Mouse (Mus musculus) embryonic fibroblast, embryonic 13.5 days (primary cell): ENCODE data around the gene Osbpl8. TPM values are rescaled to one million over a fixed set of nuclear protein-coding genes. Genes with fewer than 3 reads are reported as not detected.

Experiments used
- H3K27ac ChIP-seq: 2 replicates; pipeline ENCODE4 v1.5.1; 2012; ENCODE audit warnings: low read length, control low read depth, inconsistent platforms; ENCODE audit not compliant: insufficient read depth
- H3K4me1 ChIP-seq: 2 replicates; pipeline ENCODE4 v1.6.1; 2011; ENCODE audit warnings: low read length; ENCODE audit not compliant: control insufficient read depth, insufficient read depth
- H3K4me3 ChIP-seq: 2 replicates; pipeline ENCODE4 v1.5.1; 2011; ENCODE audit warnings: mild to moderate bottlenecking, control low read depth, low read length; ENCODE audit not compliant: insufficient read depth
- CTCF ChIP-seq: IDR thresholded peaks from 2 replicates; pipeline ENCODE4 v1.5.1; 2011; ENCODE audit warnings: mild to moderate bottlenecking, control low read depth, low read length, moderate library complexity, borderline replicate concordance; ENCODE audit not compliant: insufficient read depth
- POLR2A ChIP-seq: IDR thresholded peaks from 2 replicates; pipeline ENCODE4 v1.6.1; 2011; ENCODE audit warnings: low read depth, mild to moderate bottlenecking, control low read depth, low read length, moderate library complexity
- polyA plus RNA-seq: library from polyadenylated mRNA; stranded (reverse); fragments of >200 nt; gene quantifications from 2 replicates; pipeline ENCODE4 v1.2.4, GENCODE M21; 2011; ENCODE audit warnings: low read depth; ENCODE audit not compliant: missing spikeins, insufficient read length

Gene Osbpl8
- polyA plus RNA-seq, 1 experiment: 24.8 TPM

GRCm38 (mm10) chr10:111301041-111301440 is 136.5 kb downstream of the Osbpl8 start:
- TF ChIP-seq CTCF: no peak
- TF ChIP-seq POLR2A: no peak
- Histone ChIP-seq H3K4me3 (no peak overlapping the region), H3K27ac (no peak overlapping the region), H3K4me1 (no peaks in the 10 kb centered on the region)

GRCm38 (mm10) chr10:111302486-111302885 is 137.9 kb downstream of the Osbpl8 start:
- TF ChIP-seq POLR2A (no peak), CTCF (no peak)
- Histone ChIP-seq H3K27ac (no peak overlapping the region), H3K4me1 (no peaks in the 10 kb centered on the region), H3K4me3 (no peak overlapping the region)

DNA sequence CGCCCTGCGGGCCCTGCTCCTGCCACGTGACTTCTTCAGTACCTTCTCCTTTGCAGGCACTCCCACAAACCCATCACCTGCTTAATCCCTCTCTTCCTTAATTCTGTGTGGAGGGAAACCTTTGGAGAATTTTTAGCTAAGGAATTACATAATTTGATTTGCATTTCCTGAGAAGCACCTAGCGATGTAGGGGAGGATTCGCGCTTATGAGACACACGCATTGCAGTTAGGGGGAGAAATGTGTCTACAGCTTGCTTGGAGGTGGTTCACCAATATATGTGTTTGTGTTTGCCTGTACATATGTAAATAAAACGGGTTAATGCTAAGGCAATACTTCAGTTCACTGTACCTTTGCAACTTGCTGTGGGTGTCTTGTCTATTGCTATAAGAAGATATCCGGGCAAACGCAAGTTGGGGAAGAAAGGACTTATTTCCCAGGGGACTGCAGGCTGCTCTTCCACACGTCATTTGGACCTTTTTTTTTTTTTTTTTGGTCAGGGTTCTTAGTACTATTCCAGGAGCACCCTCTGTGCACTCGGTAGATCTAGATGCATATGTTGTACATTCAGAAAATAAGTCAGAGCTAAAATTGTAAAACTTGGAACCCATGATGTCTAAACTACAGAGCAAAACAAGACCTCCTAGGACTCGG is 144.4 kb downstream of the Osbpl8 start:
- TF ChIP-seq CTCF (no peak), POLR2A (no peak)
- no peaks in the 10 kb centered on the region for H3K4me1 ChIP-seq

DNA sequence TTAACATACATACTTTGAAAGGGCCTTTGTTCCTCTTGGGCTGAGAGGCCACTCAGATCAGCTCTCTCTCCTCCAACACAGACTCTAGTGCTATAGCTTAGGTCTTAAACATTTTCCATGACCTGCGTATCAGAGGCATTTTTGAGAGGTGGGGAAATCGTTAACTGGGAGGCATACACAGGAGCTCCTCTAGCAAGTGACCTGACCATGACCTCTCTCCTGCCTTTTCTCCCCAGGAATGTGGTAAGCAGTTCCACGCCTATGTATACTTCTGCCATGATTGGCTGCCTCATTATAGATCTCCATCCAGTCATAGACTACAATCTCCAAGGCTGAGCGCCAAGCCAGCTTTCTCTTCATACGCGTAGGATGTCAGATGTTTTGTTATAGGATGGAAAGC is 148.7 kb downstream of the Osbpl8 start:
- Histone ChIP-seq H3K4me1 (no peaks in the 10 kb centered on the region), H3K4me3 (no peak overlapping the region), H3K27ac (no peak overlapping the region)
- no peak for TF ChIP-seq POLR2A
- TF ChIP-seq CTCF: no peak

More for the DNA sequence above, 144.4 kb downstream of the Osbpl8 start:
- H3K27ac ChIP-seq: no peak overlapping the region
- no peak overlapping the region for H3K4me3 ChIP-seq

DNA sequence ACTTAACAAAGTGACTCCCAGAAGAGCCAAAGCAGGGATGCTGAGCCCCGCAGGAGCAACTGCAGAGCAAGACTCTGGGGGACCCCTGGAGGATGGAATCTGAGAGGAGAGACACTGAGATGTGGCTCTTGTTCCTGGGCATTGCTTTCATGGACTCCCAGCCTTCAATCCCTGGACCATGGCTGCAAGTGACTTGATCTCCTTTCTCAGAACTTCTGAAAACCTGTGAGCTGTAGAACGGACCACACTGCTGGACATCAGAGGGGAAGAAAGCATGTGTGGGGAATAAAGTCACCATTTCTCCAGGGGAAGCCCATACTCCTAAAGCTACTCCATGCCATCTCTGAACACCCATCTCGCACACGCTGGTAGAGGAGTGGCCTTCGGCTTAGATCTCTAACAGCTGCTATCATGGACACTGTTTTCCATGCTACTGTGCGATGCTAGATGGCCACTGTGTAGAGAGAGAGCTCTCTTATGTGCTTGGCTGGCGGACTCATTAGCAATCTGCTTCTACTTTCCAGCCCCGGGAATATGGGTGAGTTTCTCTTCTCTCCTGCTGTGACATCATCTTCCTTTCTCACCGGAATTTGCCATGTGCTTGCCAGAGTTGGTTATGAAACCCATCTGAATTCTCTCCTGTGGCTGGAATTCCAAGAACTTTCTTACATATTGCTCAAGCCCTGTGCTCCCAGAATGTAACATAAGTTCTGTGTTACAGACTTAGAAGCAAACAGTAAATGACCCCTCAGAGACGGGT is 150.3 kb downstream of the Osbpl8 start:
- Histone ChIP-seq H3K4me1 (no peaks in the 10 kb centered on the region), H3K4me3 (no peak overlapping the region), H3K27ac (peak overlapping the region; percentile 38; the same call in 1 of the 2 replicates)
- TF ChIP-seq POLR2A (no peak), CTCF (no peak)

GRCm38 (mm10) chr10:111315940-111316339 is 151.4 kb downstream of the Osbpl8 start:
- no peak overlapping the region for H3K4me3 ChIP-seq
- TF ChIP-seq CTCF (no peak), POLR2A (no peak)
- no peak overlapping the region for H3K27ac ChIP-seq
- H3K4me1 ChIP-seq: no peaks in the 10 kb centered on the region

DNA sequence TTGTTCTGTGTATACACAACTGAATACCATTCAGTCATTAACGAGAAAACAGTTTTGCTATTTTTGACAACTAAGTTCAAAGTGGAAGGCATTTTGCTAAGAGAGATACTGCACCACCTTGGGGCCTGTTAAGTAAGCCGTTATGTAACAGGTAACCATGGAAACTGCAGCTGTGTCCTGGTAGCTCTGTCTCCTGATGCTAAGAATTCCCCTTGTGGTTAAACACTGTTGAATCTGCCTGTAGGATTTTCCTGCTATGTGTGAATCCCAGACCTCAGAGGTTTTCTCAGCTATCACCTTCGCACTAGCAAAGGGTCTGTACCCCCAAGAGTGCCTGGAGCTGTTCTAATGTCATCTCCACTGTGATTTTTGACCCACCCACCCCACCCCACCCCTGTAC is 153.5 kb downstream of the Osbpl8 start:
- TF ChIP-seq CTCF (no peak), POLR2A (no peak)
- no peaks in the 10 kb centered on the region for H3K4me1 ChIP-seq
- no peak overlapping the region for H3K27ac ChIP-seq
- H3K4me3 ChIP-seq: no peak overlapping the region

GRCm38 (mm10) chr10:111318805-111319500 is 154.4 kb downstream of the Osbpl8 start:
- no peak overlapping the region for H3K4me3 ChIP-seq
- H3K27ac ChIP-seq: no peak overlapping the region
- TF ChIP-seq CTCF (no peak), POLR2A (no peak)
- H3K4me1 ChIP-seq: no peaks in the 10 kb centered on the region

- Histone ChIP-seq H3K4me1 (no peaks in the 10 kb centered on the region), H3K27ac (no peak overlapping the region)
- TF ChIP-seq POLR2A (no peak), CTCF (no peak)
These were observed 156.0 kb downstream of the Osbpl8 start for GRCm38 (mm10) chr10:111320579-111320978.

More at GRCm38 (mm10) chr10:111320579-111320978, 156.0 kb downstream of the Osbpl8 start:
- no peak overlapping the region for H3K4me3 ChIP-seq
